Comparison of ENCODE assay signal across 8 mouse cellular contexts in the genomic region with DNA sequence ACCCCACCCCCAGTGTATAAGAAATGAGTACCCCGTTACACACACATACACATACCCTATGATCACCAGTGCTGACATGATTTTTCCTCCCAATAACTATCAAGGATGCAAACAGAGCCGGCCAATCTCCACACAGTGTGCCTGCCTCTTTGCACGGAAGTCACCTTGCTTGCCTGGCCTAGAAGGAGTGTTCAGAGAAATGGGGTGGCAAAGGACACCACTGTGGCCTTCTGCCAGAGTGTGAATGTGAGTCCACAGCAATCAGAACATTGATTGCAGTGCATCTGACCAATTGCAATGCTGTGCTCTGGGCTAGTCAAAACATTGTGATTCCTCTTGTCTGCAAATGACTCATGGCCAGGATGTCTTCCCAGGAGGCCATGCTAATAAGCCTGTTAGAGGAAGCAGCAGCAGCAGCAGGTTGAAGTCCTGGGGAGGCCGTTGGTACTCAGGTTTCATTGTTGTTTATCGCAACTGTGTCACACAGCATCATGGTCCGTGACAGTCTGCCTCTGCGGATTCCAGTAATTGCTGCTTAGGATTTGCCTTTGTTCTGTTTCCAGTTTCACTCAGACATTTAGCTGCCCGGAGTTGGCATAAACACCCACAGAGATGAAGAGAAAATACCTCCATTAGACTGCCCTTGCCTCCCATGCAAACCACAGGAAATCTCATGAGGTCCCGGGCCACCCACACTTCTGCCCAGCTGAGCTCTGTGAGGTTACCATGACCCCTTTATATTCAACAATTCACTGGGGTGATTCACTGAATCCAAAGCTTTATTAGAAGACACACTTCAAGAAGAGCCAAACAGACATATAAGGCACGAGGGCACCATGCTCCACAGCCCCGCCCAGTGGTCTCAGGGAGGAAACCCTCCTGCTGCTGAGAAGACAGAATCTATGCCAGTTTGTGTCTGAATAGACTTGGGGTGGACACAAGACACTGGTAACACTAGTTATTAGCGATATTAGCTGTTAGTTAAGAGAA. TPM values are rescaled to one million over a fixed set of nuclear protein-coding genes. Genes with fewer than 3 reads are reported as not detected.
DNase-seq lines count a peak whose midpoint lies in the region; ATAC-seq and TF ChIP-seq lines count a peak whose summit lies in the region.

No protein-coding gene starts in this region.

- H3K9me3 ChIP-seq in embryonic facial prominence, embryonic 14.5 days (ENCODE audit: control insufficient read depth, low read length) = 0 out of 2 replicates have a peak, but pooled peaks cover 4% of the 10 kb centered on the region
- H3K9me3 ChIP-seq in stomach, postnatal 0 days (ENCODE audit: control insufficient read depth, low read length) = no peaks in the 10 kb centered on the region

- no peak overlapping the region for H3K4me3 ChIP-seq in thymus, adult 2 months (ENCODE audit: control insufficient read depth, insufficient read depth, low read length)
- no peak overlapping the region for H3K4me3 ChIP-seq in embryonic facial prominence, embryonic 14.5 days (ENCODE audit: low read depth, low read length)
- H3K4me3 ChIP-seq in stomach, postnatal 0 days (ENCODE audit: low read depth, low read length) = no peak overlapping the region

- H3K27ac ChIP-seq in thymus, adult 2 months (ENCODE audit: control insufficient read depth, insufficient read depth, low read length) = no peak overlapping the region
- no peak overlapping the region; the same call in 1 of the 2 replicates for H3K27ac ChIP-seq in embryonic facial prominence, embryonic 14.5 days (replicated peaks; ENCODE audit: low read depth, low read length)
- H3K27ac ChIP-seq in stomach, postnatal 0 days (replicated peaks) = no peak overlapping the region

- ATAC-seq in embryonic facial prominence, embryonic 14.5 days (ENCODE audit: low read depth) = peak; percentile 38
- no peak for ATAC-seq in stomach, postnatal 0 days (ENCODE audit: low FRiP score, low TSS enrichment)

- TF ChIP-seq CTCF in thymus, adult 2 months (IDR thresholded peaks at IDR 0.05; ENCODE audit: borderline replicate concordance, control insufficient read depth, extremely low read depth, insufficient read depth, low read length, poor library complexity) = 0 out of 2 replicates have a peak, but pooled peaks have one; percentile 12
- peak; percentile 38 for TF ChIP-seq CTCF in stomach, postnatal 0 days (IDR thresholded peaks at IDR 0.05; ENCODE audit: low read depth)

- no peak for TF ChIP-seq POLR2A in thymus, adult 2 months (IDR thresholded peaks at IDR 0.05; ENCODE audit: control insufficient read depth, extremely low read depth, insufficient read depth, low read length, poor library complexity)

- TF ChIP-seq EP300 in stomach, postnatal 0 days (optimal IDR thresholded peaks at IDR 0.05) = no peak

- H3K9ac ChIP-seq in embryonic facial prominence, embryonic 14.5 days (ENCODE audit: low read depth, low read length) = no peak overlapping the region
- H3K9ac ChIP-seq in stomach, postnatal 0 days (ENCODE audit: low read length) = no peak overlapping the region

- no peaks in the 10 kb centered on the region for H3K36me3 ChIP-seq in thymus, adult 2 months (ENCODE audit: control insufficient read depth, insufficient read depth, low read length)
- H3K36me3 ChIP-seq in embryonic facial prominence, embryonic 14.5 days (ENCODE audit: control insufficient read depth, insufficient read depth, low read length) = no peaks in the 10 kb centered on the region
- H3K36me3 ChIP-seq in stomach, postnatal 0 days (ENCODE audit: control insufficient read depth, insufficient read depth, low read length) = no peaks in the 10 kb centered on the region

- peak; percentile 71 for DNase-seq in thymus, adult 2 months
- no peak for DNase-seq in thymus, adult 18-20 months
- DNase-seq in embryonic facial prominence, embryonic 14.5 days (ENCODE audit: low spot score) = peak; percentile 73
- DNase-seq in lung, postnatal 36 days = peak; percentile 46
- DNase-seq in stomach, postnatal 0 days (ENCODE audit: low spot score) = no peak
- DNase-seq in frontal cortex, adult 2 months (ENCODE audit: extremely low spot score in 1 of 2, low spot score in 1 of 2) = no peak
- no peak for DNase-seq in layer of hippocampus, adult 9-10 months (ENCODE audit: low spot score)
- DNase-seq in yolk sac, embryonic 10.5 days (ENCODE audit: low spot score) = no peak

- 56% methylated on average over 12 of the region's 12 CpGs for WGBS in thymus, adult 2 months
- WGBS in embryonic facial prominence, embryonic 14.5 days = 38% methylated on average over 12 of the region's 12 CpGs
- 63% methylated on average over 12 of the region's 12 CpGs for WGBS in stomach, postnatal 0 days

- H3K27me3 ChIP-seq in thymus, adult 2 months (ENCODE audit: control insufficient read depth, insufficient read depth, low read length) = no peaks in the 10 kb centered on the region
- H3K27me3 ChIP-seq in embryonic facial prominence, embryonic 14.5 days (replicated peaks; ENCODE audit: control insufficient read depth, insufficient read depth, low read length) = no peaks in the 10 kb centered on the region
- no peaks in the 10 kb centered on the region for H3K27me3 ChIP-seq in stomach, postnatal 0 days (ENCODE audit: control insufficient read depth, insufficient read depth, low read length)

- H3K4me1 ChIP-seq in thymus, adult 2 months (replicated peaks; ENCODE audit: control insufficient read depth, insufficient read depth, low read length) = peaks cover 36% of the 10 kb centered on the region
- H3K4me1 ChIP-seq in embryonic facial prominence, embryonic 14.5 days (ENCODE audit: control insufficient read depth, insufficient read depth, low read length) = peaks cover 11% of the 10 kb centered on the region
- H3K4me1 ChIP-seq in stomach, postnatal 0 days (replicated peaks; ENCODE audit: control insufficient read depth, insufficient read depth) = no peaks in the 10 kb centered on the region

- H3K4me2 ChIP-seq in embryonic facial prominence, embryonic 14.5 days (ENCODE audit: low read depth, low read length) = no peak overlapping the region
- no peak overlapping the region for H3K4me2 ChIP-seq in stomach, postnatal 0 days (replicated peaks; ENCODE audit: low read depth)

RNA-seq across cellular contexts. Expression of gene Lrrc8c, which starts 18.8 kb away (rescaled TPM):
- 69.4 and 78.0 TPM in 2 replicates for polyA plus RNA-seq in thymus, adult 2 months (2012; rRNA removed)
- 14.7 and 23.8 TPM in 2 replicates for polyA plus RNA-seq in embryonic facial prominence, embryonic 14.5 days (2014; fragmentation: Nextera tagmentation; extraction: Ambion mirVana)
- 5.2 and 7.3 TPM in 2 replicates for polyA plus RNA-seq in stomach, postnatal 0 days (2015; fragmentation: Nextera tagmentation; extraction: Ambion mirVana)
- 8.5 and 9.2 TPM in 2 replicates for polyA plus RNA-seq in frontal cortex, adult 2 months (2012; rRNA removed)

Comparison
In these comparisons a context has a peak if more than half of its experiments do, and no peak if none do; other contexts are left out.
1. DNase-seq: peak in thymus, adult 2 months (single experiment), embryonic facial prominence, embryonic 14.5 days (single experiment) and lung, postnatal 36 days (single experiment); none in thymus, adult 18-20 months (0 of 2), stomach, postnatal 0 days (single experiment), frontal cortex, adult 2 months (0 of 2), layer of hippocampus, adult 9-10 months (single experiment) and yolk sac, embryonic 10.5 days (single experiment).